In the genomic region with DNA sequence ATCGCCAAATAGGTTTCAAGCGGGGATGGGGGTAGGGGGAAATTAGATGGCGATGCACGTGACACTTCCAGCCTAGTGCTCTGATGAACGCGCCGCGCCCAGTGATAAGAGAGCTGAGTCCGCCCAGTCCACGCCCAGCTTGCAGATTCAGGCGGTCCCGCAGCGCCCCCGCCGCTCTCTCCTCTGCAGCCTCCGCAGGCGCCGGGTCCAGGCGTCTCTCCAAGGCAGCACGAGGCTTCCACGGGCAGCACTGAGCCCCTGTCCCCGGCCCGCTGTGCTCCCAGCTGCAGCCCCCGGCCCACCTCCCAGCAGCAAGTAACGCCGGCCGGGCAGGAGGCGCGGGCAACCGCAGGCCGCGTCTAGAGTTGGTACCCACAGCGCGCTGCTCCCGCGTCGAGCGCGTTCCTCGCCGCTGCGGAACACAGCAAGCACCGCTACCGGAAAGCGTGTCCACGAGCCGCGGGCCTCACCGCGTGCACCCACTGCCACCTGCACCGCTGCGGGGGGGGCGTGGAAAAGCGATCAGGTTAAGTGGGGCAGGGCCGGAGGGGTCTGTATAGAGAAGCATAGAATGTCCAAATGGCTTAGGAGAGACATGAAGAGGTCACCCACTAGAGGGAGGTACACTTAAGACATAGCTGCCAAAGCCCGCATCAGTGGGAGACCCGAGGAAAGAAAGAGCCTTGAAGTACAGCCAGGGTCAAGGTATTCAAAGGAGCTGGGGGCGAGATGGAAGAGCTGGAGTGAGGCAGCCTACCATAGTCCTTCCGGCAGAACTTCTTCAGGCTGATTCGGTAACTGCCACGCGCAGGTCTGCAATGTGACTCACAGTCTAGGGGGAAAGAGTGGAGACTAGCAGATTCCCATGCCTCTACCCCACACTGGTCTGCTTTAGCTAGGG, we compare ENCODE assay signal across 7 mouse cellular contexts. TPM values are rescaled to one million over a fixed set of nuclear protein-coding genes. Genes with fewer than 3 reads are reported as not detected.
DNase-seq lines count a peak whose midpoint lies in the region; ATAC-seq and TF ChIP-seq lines count a peak whose summit lies in the region.

No protein-coding gene starts in this region.

- ATAC-seq in forebrain, embryonic 13.5 days, result peak; percentile 31
- peak; percentile 17 for ATAC-seq in hindbrain, embryonic 15.5 days (ENCODE audit: low FRiP score, low read depth)
- peak; percentile 49 for ATAC-seq in megakaryocyte, adult 5-6 weeks (ENCODE audit: poor library complexity, severe bottlenecking)

- no peaks in the 10 kb centered on the region for H3K36me3 ChIP-seq in forebrain, embryonic 13.5 days (ENCODE audit: poor library complexity, severe bottlenecking)
- H3K36me3 ChIP-seq in hindbrain, embryonic 15.5 days, result no peaks in the 10 kb centered on the region
- H3K36me3 ChIP-seq in small intestine, adult 2 months (ENCODE audit: control insufficient read depth, insufficient read depth, low read length), result no peaks in the 10 kb centered on the region

- peak overlapping the region; percentile 51 for H3K27ac ChIP-seq in forebrain, embryonic 13.5 days
- peak overlapping the region; percentile 80 for H3K27ac ChIP-seq in hindbrain, embryonic 15.5 days (replicated peaks)
- no peak overlapping the region for H3K27ac ChIP-seq in small intestine, adult 2 months (ENCODE audit: insufficient read depth, low read depth, low read length)

- no peak for TF ChIP-seq POLR2A in small intestine, adult 2 months (IDR thresholded peaks at IDR 0.05; ENCODE audit: low read depth, low read length)

- peak overlapping the region; percentile 94 for H3K4me2 ChIP-seq in forebrain, embryonic 13.5 days
- peak overlapping the region; percentile 93 for H3K4me2 ChIP-seq in hindbrain, embryonic 15.5 days

- TF ChIP-seq CTCF in small intestine, adult 2 months (IDR thresholded peaks at IDR 0.05; ENCODE audit: extremely low read depth, insufficient read length, insufficient replicate concordance, low read depth, low read length), result no peak

- H3K9ac ChIP-seq in forebrain, embryonic 13.5 days, result peak overlapping the region; percentile 71
- H3K9ac ChIP-seq in hindbrain, embryonic 15.5 days, result peak overlapping the region; percentile 81

- H3K27me3 ChIP-seq in forebrain, embryonic 13.5 days, result peaks cover 33% of the 10 kb centered on the region
- no peaks in the 10 kb centered on the region for H3K27me3 ChIP-seq in hindbrain, embryonic 15.5 days
- H3K27me3 ChIP-seq in small intestine, adult 2 months (ENCODE audit: control insufficient read depth, insufficient read depth, low read length), result peaks cover 23% of the 10 kb centered on the region

- peak; percentile 73 for DNase-seq in MEL-GATA-1-ER (ENCODE audit: extremely low read depth, low read depth)
- peak; percentile 84 for DNase-seq in c-Kit-positive CD71-positive TER-119-positive erythroid progenitor cells, embryonic 14.5 days (ENCODE audit: low spot score)
- DNase-seq in left cerebral cortex, adult 8-10 months (ENCODE audit: low spot score in 2 of 2), result peak; percentile 59 to 81

- H3K4me1 ChIP-seq in forebrain, embryonic 13.5 days, result peaks cover 80% of the 10 kb centered on the region
- peaks cover 95% of the 10 kb centered on the region for H3K4me1 ChIP-seq in hindbrain, embryonic 15.5 days (replicated peaks)
- H3K4me1 ChIP-seq in small intestine, adult 2 months (ENCODE audit: control insufficient read depth, insufficient read depth, insufficient read length, low read length), result peaks cover 45% of the 10 kb centered on the region

- H3K4me3 ChIP-seq in forebrain, embryonic 13.5 days, result peak overlapping the region; percentile 70
- H3K4me3 ChIP-seq in hindbrain, embryonic 15.5 days, result peak overlapping the region; percentile 81
- H3K4me3 ChIP-seq in small intestine, adult 2 months (ENCODE audit: low read depth, low read length), result peak overlapping the region; percentile 59

- 4% methylated on average over 62 of the region's 62 CpGs for WGBS in forebrain, embryonic 13.5 days
- WGBS in hindbrain, embryonic 15.5 days, result 4% methylated on average over 62 of the region's 62 CpGs
- WGBS in small intestine, adult 2 months, result 8% methylated on average over 62 of the region's 62 CpGs

- H3K9me3 ChIP-seq in forebrain, embryonic 13.5 days (replicated peaks), result no peaks in the 10 kb centered on the region
- H3K9me3 ChIP-seq in hindbrain, embryonic 15.5 days, result no peaks in the 10 kb centered on the region

RNA-seq across cellular contexts. Expression of gene Tbc1d24, which starts 1.3 kb away (rescaled TPM):
- polyA plus RNA-seq in forebrain, embryonic 13.5 days (2015; fragmentation: Nextera tagmentation; extraction: Ambion mirVana), result 10.6 and 12.2 TPM in 2 replicates
- polyA plus RNA-seq in hindbrain, embryonic 15.5 days (2015; fragmentation: Nextera tagmentation; extraction: Ambion mirVana), result 26.9 TPM in 2 replicates
- 10 to 100 TPM; 59.5 to 65.9 (median 63.6) TPM for total RNA-seq in left cerebral cortex, adult 8-10 months (2022)
- total RNA-seq in megakaryocyte, adult 5-6 weeks (2015), result 5.5 and 11.8 TPM in 2 replicates
- 4.0 and 4.6 TPM in 2 replicates for total RNA-seq in megakaryocyte, adult 5-6 weeks (2017)
- polyA plus RNA-seq in small intestine, adult 2 months (2012; rRNA removed), result 11.4 and 62.9 TPM in 2 replicates

RNA-seq across cellular contexts. Expression of gene Ntn3, which starts 2.6 kb away (rescaled TPM):
- 2.4 and 2.9 TPM in 2 replicates for polyA plus RNA-seq in forebrain, embryonic 13.5 days (2015; fragmentation: Nextera tagmentation; extraction: Ambion mirVana)
- polyA plus RNA-seq in hindbrain, embryonic 15.5 days (2015; fragmentation: Nextera tagmentation; extraction: Ambion mirVana), result 4.9 and 5.8 TPM in 2 replicates
- 10 to 100 TPM in 2 of 4 experiments, 1 to 10 TPM in 2; 9.5 to 10.6 (median 9.9) TPM for total RNA-seq in left cerebral cortex, adult 8-10 months (2022)
- total RNA-seq in megakaryocyte, adult 5-6 weeks (2015), result 0.11 TPM in 1 of 2 replicates, not detected in the other
- total RNA-seq in megakaryocyte, adult 5-6 weeks (2017), result 0.08 TPM in 1 of 2 replicates, not detected in the other
- polyA plus RNA-seq in small intestine, adult 2 months (2012; rRNA removed), result 1.3 and 1.6 TPM in 2 replicates

RNA-seq across cellular contexts. Expression of gene Tedc2, which starts 13.9 kb away (rescaled TPM):
- 14.8 and 15.4 TPM in 2 replicates for polyA plus RNA-seq in forebrain, embryonic 13.5 days (2015; fragmentation: Nextera tagmentation; extraction: Ambion mirVana)
- polyA plus RNA-seq in hindbrain, embryonic 15.5 days (2015; fragmentation: Nextera tagmentation; extraction: Ambion mirVana), result 10.2 and 12.6 TPM in 2 replicates
- total RNA-seq in left cerebral cortex, adult 8-10 months (2022), result 10 to 100 TPM in 2 of 4 experiments, 1 to 10 TPM in 2; 8.6 to 10.2 (median 10.1) TPM
- total RNA-seq in megakaryocyte, adult 5-6 weeks (2015), result 6.6 and 7.8 TPM in 2 replicates
- 12.3 and 13.5 TPM in 2 replicates for total RNA-seq in megakaryocyte, adult 5-6 weeks (2017)
- polyA plus RNA-seq in small intestine, adult 2 months (2012; rRNA removed), result 4.2 and 4.6 TPM in 2 replicates

RNA-seq across cellular contexts. Expression of gene Atp6v0c, which starts 37.2 kb away (rescaled TPM):
- 602 and 648 TPM in 2 replicates for polyA plus RNA-seq in forebrain, embryonic 13.5 days (2015; fragmentation: Nextera tagmentation; extraction: Ambion mirVana)
- 1,386 and 1,520 TPM in 2 replicates for polyA plus RNA-seq in hindbrain, embryonic 15.5 days (2015; fragmentation: Nextera tagmentation; extraction: Ambion mirVana)
- total RNA-seq in left cerebral cortex, adult 8-10 months (2022), result 1,000 to 10,000 TPM; 1,111 to 1,205 (median 1,168) TPM
- 468 and 476 TPM in 2 replicates for total RNA-seq in megakaryocyte, adult 5-6 weeks (2015)
- total RNA-seq in megakaryocyte, adult 5-6 weeks (2017), result 175 and 180 TPM in 2 replicates
- polyA plus RNA-seq in small intestine, adult 2 months (2012; rRNA removed), result 549 and 948 TPM in 2 replicates

RNA-seq across cellular contexts. Expression of gene Amdhd2, which starts 43.1 kb away (rescaled TPM):
- 30.1 and 31.8 TPM in 2 replicates for polyA plus RNA-seq in forebrain, embryonic 13.5 days (2015; fragmentation: Nextera tagmentation; extraction: Ambion mirVana)
- 33.6 and 38.8 TPM in 2 replicates for polyA plus RNA-seq in hindbrain, embryonic 15.5 days (2015; fragmentation: Nextera tagmentation; extraction: Ambion mirVana)
- 10 to 100 TPM; 34.8 to 48.2 (median 40.3) TPM for total RNA-seq in left cerebral cortex, adult 8-10 months (2022)
- 28.8 and 36.3 TPM in 2 replicates for total RNA-seq in megakaryocyte, adult 5-6 weeks (2015)
- total RNA-seq in megakaryocyte, adult 5-6 weeks (2017), result 44.4 and 68.1 TPM in 2 replicates
- 61.6 and 187 TPM in 2 replicates for polyA plus RNA-seq in small intestine, adult 2 months (2012; rRNA removed)
